Mouse (Mus musculus) spleen, adult 2 months (tissue): ENCODE data around the gene Umad1.

ENCODE experiments used
- CTCF ChIP-seq: fragments of 200-500 bp; IDR thresholded peaks from 2 replicates; pipeline ENCODE4 v1.5.1; 2011; ENCODE audit warnings: mild to moderate bottlenecking, inconsistent platforms; ENCODE audit not compliant: insufficient read depth, insufficient read length, insufficient replicate concordance; ENCODE audit errors: extremely low read depth
- POLR2A ChIP-seq: fragments of 200-500 bp; IDR thresholded peaks from 2 replicates; pipeline ENCODE4 v1.6.1; 2011; ENCODE audit warnings: low read depth, low read length, inconsistent platforms

GRCm38 (mm10) chr6:8437937-8438336 is 178.8 kb downstream of the Umad1 start:
- no peak for TF ChIP-seq POLR2A
- no peak for TF ChIP-seq CTCF
